Comparison of ENCODE assay signal across 18 mouse cellular contexts in the genomic region with DNA sequence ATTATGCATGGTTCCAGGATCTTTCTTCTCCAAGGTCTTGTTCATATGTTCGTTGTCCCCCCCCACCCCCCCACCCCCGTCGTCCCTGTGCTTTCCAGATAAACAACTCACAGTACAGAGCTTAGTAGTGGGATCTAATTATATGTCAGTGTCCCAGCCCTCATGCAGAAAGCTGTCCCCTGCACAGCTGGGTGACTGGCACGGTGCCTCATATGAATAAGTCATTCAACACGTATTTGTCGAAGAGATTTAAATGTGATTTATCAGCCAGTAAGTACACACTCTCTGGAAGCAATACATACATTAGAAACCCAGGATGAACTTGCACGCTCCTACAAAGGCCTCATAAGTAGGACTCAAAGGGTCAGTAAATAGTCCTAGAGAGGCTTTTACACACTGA.
DNase-seq lines count a peak whose midpoint lies in the region; ATAC-seq and TF ChIP-seq lines count a peak whose summit lies in the region.
"Had no signal": no experiment of that assay in that cellular context is flagged by ENCODE, and none has a peak within 500 bp of the region (broad histone marks: within the 10 kb centered on the region; RNA-seq: fewer than 3 reads in every experiment).

No protein-coding gene starts in this region.

- DNase-seq in heart, postnatal 4 days = peak; percentile 40
- no peak for DNase-seq in heart, adult 11 months
- no peak for DNase-seq in lung, adult 18-20 months
- peak; percentile 49 for DNase-seq in brain, embryonic 14.5 days (ENCODE audit: low read depth)
- no peak for DNase-seq in cerebellum, adult 11 months
- DNase-seq: adrenal gland, adult 2 months; cerebellum, adult 18-20 months; gastrocnemius, postnatal 25 days; right cerebral cortex, postnatal 14 days; thymus, adult 18-20 months had no signal

- ATAC-seq in lung, embryonic 15.5 days (ENCODE audit: borderline replicate concordance, extremely low read depth, low FRiP score, low TSS enrichment) = peak; percentile 50; the same call in 1 of the 2 replicates
- ATAC-seq in forebrain, embryonic 16.5 days = peak; percentile 57
- ATAC-seq: CD4-positive, CD25-positive, alpha-beta regulatory T cell, adult 4 months; intestine, embryonic 15.5 days had no signal

- no peaks in the 10 kb centered on the region for H3K27me3 ChIP-seq in lung, embryonic 15.5 days
- no peaks in the 10 kb centered on the region for H3K27me3 ChIP-seq in forebrain, embryonic 16.5 days (replicated peaks; ENCODE audit: control insufficient read depth, insufficient read depth, low read length)
- H3K27me3 ChIP-seq: embryonic facial prominence, embryonic 15.5 days; heart, embryonic 13.5 days; hindbrain, embryonic 13.5 days; intestine, embryonic 15.5 days had no signal

- H3K4me1 ChIP-seq in lung, embryonic 15.5 days = peaks cover 11% of the 10 kb centered on the region; the same call in 1 of the 2 replicates
- H3K4me1 ChIP-seq in forebrain, embryonic 16.5 days (replicated peaks; ENCODE audit: control insufficient read depth, insufficient read depth, low read length) = peaks cover 10% of the 10 kb centered on the region
- H3K4me1 ChIP-seq: embryonic facial prominence, embryonic 15.5 days had no signal

- no peak overlapping the region for H3K27ac ChIP-seq in lung, embryonic 15.5 days
- H3K27ac ChIP-seq in forebrain, embryonic 16.5 days (ENCODE audit: low read length) = no peak overlapping the region
- H3K27ac ChIP-seq: embryonic facial prominence, embryonic 15.5 days; heart, embryonic 13.5 days; hindbrain, embryonic 13.5 days; intestine, embryonic 15.5 days; liver, embryonic 14.5 days had no signal

- no peak for TF ChIP-seq CTCF in brain, embryonic 14.5 days (IDR thresholded peaks at IDR 0.05; ENCODE audit: borderline replicate concordance, extremely low read depth, insufficient read depth, insufficient read length)

- no peak overlapping the region for H3K4me3 ChIP-seq in lung, embryonic 15.5 days
- H3K4me3 ChIP-seq in forebrain, embryonic 16.5 days (replicated peaks; ENCODE audit: low read length) = no peak overlapping the region
- H3K4me3 ChIP-seq: embryonic facial prominence, embryonic 15.5 days; heart, embryonic 13.5 days; hindbrain, embryonic 13.5 days; intestine, embryonic 15.5 days had no signal

- 28% methylated on average over 7 of the region's 7 CpGs for WGBS in lung, embryonic 15.5 days
- 34% methylated on average over 7 of the region's 7 CpGs for WGBS in forebrain, embryonic 16.5 days

- no peak overlapping the region for H3K4me2 ChIP-seq in lung, embryonic 15.5 days
- H3K4me2 ChIP-seq in forebrain, embryonic 16.5 days (ENCODE audit: low read length) = no peak overlapping the region
- H3K4me2 ChIP-seq: embryonic facial prominence, embryonic 15.5 days; heart, embryonic 13.5 days; hindbrain, embryonic 13.5 days; intestine, embryonic 15.5 days had no signal

- H3K9me3 ChIP-seq in lung, embryonic 15.5 days = no peaks in the 10 kb centered on the region
- H3K9me3 ChIP-seq in forebrain, embryonic 16.5 days (ENCODE audit: control insufficient read depth, low read length) = no peaks in the 10 kb centered on the region
- H3K9me3 ChIP-seq: embryonic facial prominence, embryonic 15.5 days; heart, embryonic 13.5 days; hindbrain, embryonic 13.5 days; intestine, embryonic 15.5 days had no signal

- no peaks in the 10 kb centered on the region for H3K36me3 ChIP-seq in lung, embryonic 15.5 days
- no peaks in the 10 kb centered on the region for H3K36me3 ChIP-seq in forebrain, embryonic 16.5 days (ENCODE audit: control insufficient read depth, insufficient read depth)
- H3K36me3 ChIP-seq: embryonic facial prominence, embryonic 15.5 days; heart, embryonic 13.5 days; intestine, embryonic 15.5 days had no signal

- TF ChIP-seq POLR2A in brain, embryonic 14.5 days (IDR thresholded peaks at IDR 0.05; ENCODE audit: borderline replicate concordance, extremely low read depth, insufficient read depth, insufficient read length, poor library complexity, severe bottlenecking) = no peak

- no peak overlapping the region for H3K9ac ChIP-seq in lung, embryonic 15.5 days
- H3K9ac ChIP-seq in forebrain, embryonic 16.5 days (replicated peaks; ENCODE audit: low read depth, low read length) = no peak overlapping the region
- H3K9ac ChIP-seq: embryonic facial prominence, embryonic 15.5 days; heart, embryonic 13.5 days; hindbrain, embryonic 13.5 days; intestine, embryonic 15.5 days; liver, embryonic 14.5 days had no signal

Comparison
In these comparisons a context has a peak if more than half of its experiments do, and no peak if none do; other contexts are left out.
1. DNase-seq: peak in heart, postnatal 4 days (single experiment) and brain, embryonic 14.5 days (single experiment); none in heart, adult 11 months (single experiment), lung, adult 18-20 months (0 of 2) and cerebellum, adult 11 months (single experiment).